Mouse (Mus musculus) adrenal gland (tissue): ENCODE measurements around the gene Gm16253.
"Not testable (repeated sequence)": the region's sequence is repeated elsewhere in the genome, so short reads cannot be mapped to it uniquely, and the experiment has no call there.

Source experiments
- intact Hi-C: fragments of 180-260 bp; cut with DNase I; formaldehyde crosslinking; loops from one replicate; pipeline ENCODE4 v1.15.1; 2025

Gene Gm16253

GRCm38 (mm10) chr3:96596855-96597254 is 20.1 kb downstream of the Gm16253 start:
- intact Hi-C loops, result loop anchor here (5.0 kb wide), 1 partner anchor 40 kb away; the partner anchor contains the start of genes Gm42957 and Pex11b

- intact Hi-C loops, result loop anchor here (5.0 kb wide), 1 partner anchor 40 kb away; the partner anchor contains the start of genes Gm42957 and Pex11b
Measured at GRCm38 (mm10) chr3:96597435-96597891, 20.7 kb downstream of the Gm16253 start.

DNA sequence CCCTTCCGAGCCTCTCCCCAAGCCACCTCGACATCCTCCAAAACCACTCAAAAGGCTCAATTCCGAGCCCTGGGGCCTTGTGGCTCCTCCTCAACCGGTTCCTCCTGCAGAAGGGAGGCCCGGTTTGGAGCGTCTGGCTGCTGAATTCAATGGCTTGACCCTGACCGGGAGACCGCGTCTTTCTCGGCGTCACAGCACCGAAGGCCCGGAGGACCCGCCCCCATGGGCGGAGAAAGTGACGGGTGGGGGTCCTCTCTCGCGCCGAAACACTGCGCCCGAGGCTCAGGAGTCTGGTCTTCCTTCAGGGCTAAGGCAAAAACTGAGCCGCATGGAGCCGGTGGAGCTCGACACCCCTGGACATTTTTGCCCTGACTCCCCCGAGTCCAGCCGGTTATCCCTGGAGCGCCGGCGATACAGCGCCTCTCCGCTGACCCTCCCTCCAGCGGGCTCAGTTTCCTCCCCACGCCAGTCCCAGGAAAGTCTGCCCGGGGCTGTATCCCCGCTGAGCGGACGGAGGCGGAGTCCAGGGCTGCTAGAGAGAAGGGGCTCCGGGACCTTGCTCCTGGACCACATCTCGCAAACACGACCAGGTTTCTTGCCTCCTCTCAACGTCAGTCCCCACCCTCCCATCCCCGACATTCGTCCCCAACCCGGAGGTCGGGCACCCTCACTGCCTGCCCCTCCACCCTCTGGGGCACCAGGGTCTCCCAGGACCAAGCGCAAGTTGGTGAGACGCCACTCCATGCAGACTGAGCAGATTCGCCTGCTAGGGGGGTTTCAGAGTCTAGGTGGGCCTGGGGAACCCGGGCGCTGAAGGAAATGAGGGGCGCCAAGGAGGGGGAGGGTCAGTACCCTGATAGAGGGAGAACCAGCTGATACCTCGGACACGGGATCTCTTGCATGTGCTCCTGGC is 21.6 kb downstream of the Gm16253 start:
- intact Hi-C loops, result loop anchor here (5.0 kb wide), 1 partner anchor 39 kb away; the partner anchor contains the start of genes Gm42957 and Pex11b

DNA sequence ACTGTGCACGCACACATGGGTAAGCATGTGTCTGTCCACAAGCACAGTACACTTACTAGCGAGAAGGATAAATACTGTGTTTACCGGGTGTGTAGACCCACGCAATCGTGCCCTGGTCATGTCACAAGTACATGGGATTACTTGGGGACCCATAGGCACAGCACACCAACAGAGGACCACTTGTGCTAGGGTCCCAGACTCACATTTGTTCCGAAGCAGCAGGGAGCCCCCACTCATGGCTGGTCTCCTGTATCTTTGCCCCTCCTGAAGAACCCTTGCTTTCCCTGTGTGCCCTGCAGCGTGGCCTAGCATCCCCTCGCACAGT is 22.2 kb downstream of the Gm16253 start:
- intact Hi-C loops, result loop anchor here (5.0 kb wide), 1 partner anchor 38 kb away; the partner anchor contains the start of genes Gm42957 and Pex11b

DNA sequence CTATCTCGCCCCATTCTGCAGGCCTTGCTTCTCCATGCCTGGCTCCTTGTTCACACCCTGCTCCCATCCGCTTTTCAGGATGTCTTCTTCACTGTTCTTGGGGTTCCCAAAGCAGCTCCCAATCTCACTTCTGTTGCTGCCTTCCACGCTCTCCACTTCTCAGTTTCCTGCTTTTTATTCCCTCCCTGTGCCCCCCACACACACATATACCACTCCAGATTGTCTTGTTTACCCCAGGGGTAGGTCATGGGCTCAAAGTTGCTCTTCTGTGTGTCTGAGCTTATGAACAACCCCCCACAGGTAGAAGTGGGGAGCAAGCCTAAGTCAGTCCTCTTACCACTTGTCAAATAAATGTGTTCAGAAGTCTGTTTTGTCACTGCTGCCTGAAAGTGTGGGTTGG is 22.6 kb downstream of the Gm16253 start:
- intact Hi-C loops, result loop anchor here (5.0 kb wide), 1 partner anchor 38 kb away; the partner anchor contains the start of genes Gm42957 and Pex11b

DNA sequence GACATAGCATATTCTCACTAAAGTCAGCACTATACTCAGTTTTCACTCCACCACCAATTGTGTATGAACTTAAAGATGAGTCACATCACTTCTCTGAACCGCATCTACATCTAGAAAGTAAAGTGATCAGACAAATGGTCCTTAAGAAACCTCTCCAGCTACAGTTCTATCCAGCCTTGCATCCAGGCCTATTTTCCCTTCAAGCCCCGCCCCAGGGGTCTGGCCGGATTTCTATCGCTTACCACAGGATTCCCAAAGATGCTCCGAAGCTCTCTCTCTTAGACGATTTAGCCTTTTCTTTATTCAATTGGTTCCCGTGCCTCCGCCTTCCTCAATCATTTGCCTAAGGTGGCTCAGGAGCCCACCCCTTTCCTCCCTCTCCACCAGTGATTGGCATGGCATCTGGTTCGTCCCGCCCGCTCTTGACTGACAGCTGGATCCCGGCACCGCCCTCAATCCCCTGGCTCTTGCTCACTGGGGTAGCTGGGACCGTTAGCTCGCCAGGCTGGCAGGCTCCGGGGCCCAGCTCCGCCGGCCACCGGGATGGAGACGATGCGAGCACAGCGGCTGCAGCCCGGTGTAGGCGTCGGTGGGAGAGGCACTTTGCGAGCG is 24.0 kb downstream of the Gm16253 start, which contains the start of gene Lix1l:
TSS of gene Lix1l (plus strand) at position 511 of the 612 bp plus-strand sequence.
- intact Hi-C loops, result no loop called here

- intact Hi-C loops, result no loop called here
Measured at GRCm38 (mm10) chr3:96601251-96601787, 24.5 kb downstream of the Gm16253 start.

GRCm38 (mm10) chr3:96601941-96602703 is 25.3 kb downstream of the Gm16253 start:
- intact Hi-C loops, result no loop called here

- intact Hi-C loops, result no loop called here
Measured at GRCm38 (mm10) chr3:96602704-96603084, 25.9 kb downstream of the Gm16253 start.

DNA sequence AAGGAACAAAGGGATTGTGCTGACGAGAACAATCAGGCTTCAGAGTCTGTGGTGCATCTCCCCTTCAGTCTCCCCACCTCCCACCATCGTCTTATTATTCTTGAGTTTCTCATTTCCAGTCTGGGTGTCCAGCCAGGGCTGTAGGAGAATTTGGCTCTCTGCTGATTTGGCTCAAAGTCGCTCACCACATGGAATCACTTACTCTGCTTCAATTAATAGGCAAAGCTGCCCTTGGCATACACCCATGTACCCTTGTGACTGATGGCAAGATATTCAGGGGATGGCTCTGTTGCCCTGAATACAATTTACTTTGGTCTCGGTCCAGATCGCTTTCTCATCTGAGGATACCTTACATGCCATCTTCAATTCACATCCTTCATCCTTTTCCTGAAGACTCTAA is 26.5 kb downstream of the Gm16253 start:
- intact Hi-C loops, result no loop called here

DNA sequence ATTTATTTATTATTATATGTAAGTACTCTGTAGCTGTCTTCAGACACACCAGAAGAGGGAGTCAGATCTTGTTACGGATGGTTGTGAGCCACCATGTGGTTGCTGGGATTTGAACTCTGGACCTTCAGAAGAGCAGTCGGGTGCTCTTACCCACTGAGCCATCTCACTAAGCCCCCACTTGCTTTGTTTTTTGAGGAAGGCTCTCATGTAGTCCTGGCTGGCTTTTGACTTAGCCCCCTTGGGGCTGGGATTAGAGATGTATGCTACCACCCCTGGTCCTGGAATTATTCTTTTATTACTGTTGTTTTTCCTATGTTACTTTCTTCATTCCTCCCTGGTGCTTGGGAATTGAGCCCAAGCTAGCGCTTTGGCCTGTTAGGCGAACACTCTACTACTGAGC is 29.2 kb downstream of the Gm16253 start:
- intact Hi-C loops, result not testable (repeated sequence)

DNA sequence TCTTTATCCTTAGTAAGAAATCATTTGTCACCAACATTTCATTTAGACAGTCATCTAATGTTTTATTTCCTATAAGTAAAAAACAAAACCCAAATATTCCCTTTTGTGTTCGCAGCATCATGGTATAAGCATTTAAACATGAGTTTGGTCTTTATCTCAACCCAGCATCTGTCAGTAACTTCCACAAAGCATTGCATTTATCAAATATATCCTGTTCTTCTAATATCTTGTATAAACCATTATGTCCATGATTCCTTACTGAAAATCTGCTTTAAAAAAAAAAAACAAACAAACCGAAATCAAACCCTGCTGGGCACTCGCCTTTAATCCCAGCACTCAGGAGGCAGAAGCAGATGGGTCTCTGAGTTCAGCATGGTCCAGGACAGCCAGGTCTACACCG is 29.8 kb downstream of the Gm16253 start:
- intact Hi-C loops, result no loop called here

DNA sequence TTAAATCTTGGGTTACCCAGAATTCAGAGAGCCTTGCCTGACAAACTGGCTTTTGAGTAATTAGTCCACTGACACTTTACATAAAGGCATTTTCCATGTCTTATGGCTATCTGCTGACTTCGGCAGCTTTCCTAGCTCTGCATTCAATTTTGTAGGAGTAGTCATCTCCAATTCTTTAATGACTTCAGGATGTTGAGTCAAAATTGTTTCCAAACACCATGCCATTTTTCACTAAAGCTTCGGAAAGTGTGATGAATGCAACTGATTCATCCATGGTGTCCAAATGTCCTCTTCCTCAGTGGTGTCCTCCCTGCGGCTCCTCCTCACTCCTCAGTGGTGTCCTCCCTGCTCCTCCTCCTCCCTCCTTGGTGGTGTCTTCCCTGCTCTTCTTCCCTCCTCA is 41.2 kb downstream of the Gm16253 start:
- intact Hi-C loops, result no loop called here

GRCm38 (mm10) chr3:96623201-96623600 is 46.4 kb downstream of the Gm16253 start:
- intact Hi-C loops, result no loop called here

DNA sequence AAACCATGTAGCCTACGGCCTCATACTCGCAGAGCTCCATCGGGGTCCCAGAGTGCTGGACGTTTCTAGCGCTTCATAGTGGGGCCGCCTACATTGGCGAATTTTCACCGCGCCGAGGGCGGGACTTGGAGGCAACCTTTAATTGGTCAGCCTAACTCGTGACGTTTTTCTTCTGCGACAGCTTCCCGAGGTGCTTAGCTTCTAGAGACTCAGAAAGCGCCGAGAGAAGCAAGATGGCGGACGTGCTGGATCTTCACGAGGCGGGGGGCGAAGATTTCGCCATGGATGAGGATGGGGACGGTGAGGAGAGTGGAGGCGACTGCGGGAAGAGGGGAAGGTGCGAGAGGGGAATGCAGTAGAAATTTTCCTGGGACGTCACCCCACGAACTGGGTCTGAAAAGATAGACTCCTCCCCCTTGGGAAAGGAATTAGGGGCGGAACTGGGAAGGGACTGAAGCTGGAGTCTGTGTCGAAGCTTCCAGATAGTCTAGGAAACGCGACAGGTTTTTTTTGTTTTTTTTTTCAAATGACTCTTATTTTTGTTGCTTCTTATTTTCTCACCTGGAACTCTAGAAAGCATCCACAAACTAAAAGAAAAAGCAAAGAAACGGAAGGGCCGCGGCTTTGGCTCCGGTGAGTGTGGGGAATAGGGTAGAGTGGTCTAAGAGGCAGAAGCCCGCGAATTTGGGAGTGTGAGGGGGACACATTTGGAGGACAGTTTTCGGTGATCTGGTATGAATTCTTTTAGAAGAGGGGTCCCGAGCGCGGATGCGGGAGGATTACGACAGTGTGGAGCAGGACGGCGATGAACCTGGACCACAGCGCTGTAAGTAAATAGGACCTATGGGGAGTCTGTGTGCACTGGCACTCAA is 53.2 kb downstream of the Gm16253 start, which contains the start of gene Rbm8a:
TSS of gene Rbm8a (plus strand) at position 205 of the 872 bp plus-strand sequence.
- intact Hi-C loops, result no loop called here
